Mouse (Mus musculus): ENCODE results near the gene Dst.
A peak's percentile ranks its signal among the peaks of the same experiment; 100 is the strongest.

The Dst gene

GRCm38 (mm10) chr1:34028722-34029121, 120.7 kb downstream of the Dst start:
- no peak for DNase-seq (ENCODE audit: low spot score)

- no peak for DNase-seq (ENCODE audit: low spot score)
Measured at GRCm38 (mm10) chr1:34030330-34031021, 122.5 kb downstream of the Dst start.

GRCm38 (mm10) chr1:34033052-34033451, 125.0 kb downstream of the Dst start:
- DNase-seq (ENCODE audit: low spot score): no peak

GRCm38 (mm10) chr1:34033478-34033877, 125.5 kb downstream of the Dst start:
- no peak for DNase-seq (ENCODE audit: low spot score)

- no peak for DNase-seq (ENCODE audit: low spot score)
Measured at GRCm38 (mm10) chr1:34033958-34034357, 125.9 kb downstream of the Dst start.

GRCm38 (mm10) chr1:34036111-34036510, 128.1 kb downstream of the Dst start:
- no peak for DNase-seq (ENCODE audit: low spot score)

- no peak for DNase-seq (ENCODE audit: low spot score)
Measured at GRCm38 (mm10) chr1:34038571-34038970, 130.5 kb downstream of the Dst start.

GRCm38 (mm10) chr1:34040049-34040448, 132.0 kb downstream of the Dst start:
- DNase-seq (ENCODE audit: low spot score): no peak

- DNase-seq (ENCODE audit: low spot score): no peak
Measured at GRCm38 (mm10) chr1:34040901-34041721, 133.1 kb downstream of the Dst start.

- no peak for DNase-seq (ENCODE audit: low spot score)
Measured at GRCm38 (mm10) chr1:34042299-34042698, 134.3 kb downstream of the Dst start.

GRCm38 (mm10) chr1:34043327-34043726, 135.3 kb downstream of the Dst start:
- no peak for DNase-seq (ENCODE audit: low spot score)

- DNase-seq (ENCODE audit: low spot score): no peak
Measured at GRCm38 (mm10) chr1:34043836-34044550, 136.0 kb downstream of the Dst start.

GRCm38 (mm10) chr1:34044675-34045074, 136.7 kb downstream of the Dst start:
- DNase-seq (ENCODE audit: low spot score): no peak

GRCm38 (mm10) chr1:34047285-34047684, 139.3 kb downstream of the Dst start:
- no peak for DNase-seq (ENCODE audit: low spot score)

- DNase-seq (ENCODE audit: low spot score): no peak
Measured at GRCm38 (mm10) chr1:34051251-34051650, 143.2 kb downstream of the Dst start.

GRCm38 (mm10) chr1:34052422-34052821, 144.4 kb downstream of the Dst start:
- DNase-seq (ENCODE audit: low spot score): no peak

GRCm38 (mm10) chr1:34054970-34055369, 146.9 kb downstream of the Dst start:
- no peak for DNase-seq (ENCODE audit: low spot score)

- DNase-seq (ENCODE audit: low spot score): no peak
Measured at GRCm38 (mm10) chr1:34056658-34057057, 148.6 kb downstream of the Dst start.

- DNase-seq (ENCODE audit: low spot score): no peak
Measured at GRCm38 (mm10) chr1:34059231-34059630, 151.2 kb downstream of the Dst start.

- DNase-seq (ENCODE audit: low spot score): no peak
Measured at GRCm38 (mm10) chr1:34060446-34060845, 152.4 kb downstream of the Dst start.

- DNase-seq (ENCODE audit: low spot score): peak; percentile 61
Measured at GRCm38 (mm10) chr1:34061078-34061477, 153.1 kb downstream of the Dst start.

GRCm38 (mm10) chr1:34061860-34062259, 153.8 kb downstream of the Dst start:
- no peak for DNase-seq (ENCODE audit: low spot score)

- DNase-seq (ENCODE audit: low spot score): no peak
Measured at GRCm38 (mm10) chr1:34063943-34064342, 155.9 kb downstream of the Dst start.
